Mouse (Mus musculus) gonadal fat pad, adult 2 months (tissue): Measurements from ENCODE around the gene Snph. TPM values are rescaled to one million over a fixed set of nuclear protein-coding genes. Genes with fewer than 3 reads are reported as not detected.

Experiments used
- DNase-seq: peaks from one replicate; pipeline ENCODE4 v3.0.0-alpha.2; 2012; ENCODE audit warnings: low read depth
- polyA plus RNA-seq: library from polyadenylated mRNA; depleted of rRNA; stranded (reverse); fragments of >200 nt; gene quantifications from 2 replicates; pipeline ENCODE4 v1.2.3, GENCODE M21; 2012

The Snph gene
- polyA plus RNA-seq, 1 experiment, result 1.3 TPM

- no peak for DNase-seq
Measured at GRCm38 (mm10) chr2:151602106-151602505, 30.3 kb downstream of the Snph start.

GRCm38 (mm10) chr2:151598068-151598467, 34.3 kb downstream of the Snph start:
- no peak for DNase-seq

- no peak for DNase-seq
Measured at GRCm38 (mm10) chr2:151587306-151587705, 45.1 kb downstream of the Snph start.

GRCm38 (mm10) chr2:151586807-151587206, 45.6 kb downstream of the Snph start:
- no peak for DNase-seq

GRCm38 (mm10) chr2:151585934-151586333, 46.5 kb downstream of the Snph start:
- no peak for DNase-seq

- DNase-seq, result no peak
Measured at GRCm38 (mm10) chr2:151580945-151581344, 51.4 kb downstream of the Snph start.

GRCm38 (mm10) chr2:151579183-151579582, 53.2 kb downstream of the Snph start:
- DNase-seq, result no peak

- no peak for DNase-seq
Measured at GRCm38 (mm10) chr2:151575699-151576389, 56.5 kb downstream of the Snph start.

- no peak for DNase-seq
Measured at GRCm38 (mm10) chr2:151575119-151575698, 57.2 kb downstream of the Snph start.

DNA sequence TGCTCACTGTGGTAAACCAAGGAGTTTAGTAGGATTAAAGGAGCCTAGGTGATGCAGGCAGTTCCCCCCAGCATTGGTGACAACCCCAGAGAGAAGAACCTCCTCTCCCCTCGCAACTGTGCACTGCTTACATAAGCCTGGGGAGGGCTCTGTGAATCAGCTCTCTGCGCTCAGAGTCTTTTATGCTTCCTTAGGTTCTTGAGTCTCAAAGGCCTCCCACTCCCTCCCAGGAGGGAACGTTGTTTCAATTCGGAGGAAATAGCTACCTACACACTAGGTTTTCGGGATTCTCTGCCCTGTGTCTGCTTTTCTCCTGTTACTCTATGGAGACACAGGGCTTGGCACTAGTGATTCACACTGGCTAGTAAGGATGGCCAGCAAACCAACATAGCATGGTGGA, 57.8 kb downstream of the Snph start:
- no peak for DNase-seq

DNA sequence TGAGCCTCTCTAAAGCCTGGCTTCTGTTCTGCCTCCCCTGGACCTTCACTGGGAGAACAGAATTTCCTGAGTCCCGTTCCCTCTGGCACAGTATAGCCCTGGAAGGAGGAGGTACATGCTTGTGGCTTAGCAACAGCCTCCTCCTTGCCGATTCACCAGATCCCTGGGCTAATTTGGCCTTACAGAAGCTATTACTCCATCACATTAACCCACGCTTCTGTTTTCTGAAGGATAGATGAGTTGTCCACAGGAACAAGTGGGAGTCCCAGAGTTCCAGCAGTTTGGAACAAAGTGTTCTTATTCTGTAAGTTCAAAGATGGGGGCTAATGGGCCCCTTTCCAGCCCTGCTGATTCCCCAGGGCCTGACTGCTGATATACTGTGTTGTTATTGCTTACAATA, 58.7 kb downstream of the Snph start:
- no peak for DNase-seq

GRCm38 (mm10) chr2:151571873-151572700, 60.3 kb downstream of the Snph start, which contains the start of gene Sdcbp2:
Sdcbp2 (plus strand) TSS chr2:151572622.
- no peak for DNase-seq

- no peak for DNase-seq
Measured at GRCm38 (mm10) chr2:151569452-151569851, 62.9 kb downstream of the Snph start.

GRCm38 (mm10) chr2:151566856-151567255, 65.5 kb downstream of the Snph start:
- no peak for DNase-seq

DNA sequence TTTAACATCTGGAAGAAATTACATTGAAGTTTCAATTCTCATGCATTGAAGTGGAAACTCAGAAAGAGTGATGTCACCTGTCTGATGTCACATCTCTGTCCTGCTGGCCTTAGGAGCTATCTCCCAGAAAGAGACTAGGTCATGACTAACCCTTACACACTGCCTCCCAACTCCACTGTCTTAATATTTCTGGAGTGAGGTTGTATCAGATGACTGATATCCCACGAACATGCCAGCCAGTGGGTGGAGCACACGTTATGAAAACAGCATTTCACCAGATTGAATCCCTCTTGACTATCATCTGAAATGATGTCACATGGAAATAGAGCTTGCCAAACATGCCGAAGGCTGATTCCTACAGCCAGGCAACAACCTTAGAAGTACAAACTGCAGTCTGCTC, 67.4 kb downstream of the Snph start:
- no peak for DNase-seq

DNA sequence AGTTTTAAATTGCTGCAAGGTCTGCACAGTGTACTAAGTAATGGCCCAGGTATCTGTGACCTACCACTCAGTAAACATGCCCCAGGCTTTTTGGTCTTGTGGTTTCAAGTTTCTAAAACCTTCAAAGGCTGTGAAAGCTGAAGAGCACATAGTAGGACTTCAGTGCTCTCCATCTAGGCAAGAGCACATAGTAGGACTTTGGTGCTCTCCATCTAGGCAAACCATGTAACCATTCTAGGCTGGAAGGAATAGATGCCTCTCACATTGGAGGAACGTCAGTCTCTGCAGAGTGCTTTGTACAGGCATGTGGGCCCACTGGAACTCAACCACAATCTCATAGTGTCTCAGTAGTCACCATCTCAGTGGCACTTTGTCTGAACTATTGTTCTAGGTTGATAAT, 68.4 kb downstream of the Snph start:
- DNase-seq, result no peak

DNA sequence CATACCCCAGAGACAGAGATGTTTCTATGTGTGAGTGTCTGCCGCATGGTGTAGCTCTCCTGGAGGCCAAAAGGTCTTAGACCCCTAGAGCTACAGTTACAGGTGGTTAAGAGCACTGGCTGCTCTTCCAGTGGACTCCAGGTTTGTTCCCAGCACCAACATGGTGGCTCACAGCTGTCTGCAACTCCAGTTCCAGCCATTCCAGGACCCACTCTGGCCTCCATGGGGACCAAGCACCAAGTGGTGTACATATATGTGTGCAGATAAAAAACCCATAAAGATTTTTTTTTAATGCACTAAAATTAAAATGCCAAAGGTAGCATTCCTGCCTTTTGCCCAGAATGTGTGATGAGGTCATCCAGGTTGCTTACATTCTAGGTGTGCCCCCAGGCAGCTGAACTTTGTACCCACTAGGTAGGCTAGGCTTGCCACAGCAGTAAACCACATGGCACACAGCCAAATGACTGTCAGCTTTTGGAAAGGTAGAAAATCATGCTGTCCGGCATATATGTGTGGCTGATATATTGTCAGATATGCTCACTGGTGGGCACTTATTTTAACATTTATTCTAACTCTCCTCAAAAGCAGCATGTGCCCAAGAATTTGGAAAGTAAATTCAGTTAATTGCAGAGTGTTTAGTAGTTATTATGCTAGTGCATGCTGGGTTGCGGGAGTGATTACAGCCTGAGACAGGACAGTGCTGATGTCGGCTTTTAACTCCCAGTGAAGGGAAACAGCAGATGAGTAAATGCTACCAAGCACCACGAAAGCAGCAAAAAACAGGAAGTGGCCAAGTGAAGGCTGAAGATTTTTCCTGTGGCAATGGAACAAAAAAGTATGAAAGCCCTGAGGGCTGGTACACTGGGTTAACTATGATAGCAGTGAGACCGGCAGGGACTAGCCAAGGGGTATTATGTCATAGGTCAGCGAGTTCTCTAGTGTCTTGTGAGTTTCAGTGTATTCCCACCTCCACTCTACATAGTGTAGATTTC, 69.2 kb downstream of the Snph start:
- no peak for DNase-seq

GRCm38 (mm10) chr2:151549615-151550121, 82.7 kb downstream of the Snph start:
- no peak for DNase-seq

DNA sequence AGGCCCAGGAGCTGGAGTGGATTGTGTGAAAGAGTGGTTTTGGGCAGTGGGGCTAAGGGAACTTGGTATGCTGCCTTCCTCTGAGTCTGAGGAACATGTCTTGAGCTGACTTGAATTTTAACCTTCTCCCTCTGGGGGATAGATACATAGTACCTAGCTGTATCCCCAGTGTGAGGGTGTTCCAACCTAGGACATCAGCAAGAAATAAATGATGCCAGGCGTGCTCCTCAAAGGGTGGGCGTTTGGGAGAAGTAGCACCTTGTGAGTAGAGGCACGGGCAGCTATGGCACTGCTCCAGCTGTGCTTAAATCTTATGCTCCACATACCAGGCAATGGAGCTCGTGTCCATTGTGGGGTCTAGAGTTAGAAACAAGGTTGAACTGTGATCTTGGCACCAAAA, 85.8 kb downstream of the Snph start:
- DNase-seq, result no peak

DNA sequence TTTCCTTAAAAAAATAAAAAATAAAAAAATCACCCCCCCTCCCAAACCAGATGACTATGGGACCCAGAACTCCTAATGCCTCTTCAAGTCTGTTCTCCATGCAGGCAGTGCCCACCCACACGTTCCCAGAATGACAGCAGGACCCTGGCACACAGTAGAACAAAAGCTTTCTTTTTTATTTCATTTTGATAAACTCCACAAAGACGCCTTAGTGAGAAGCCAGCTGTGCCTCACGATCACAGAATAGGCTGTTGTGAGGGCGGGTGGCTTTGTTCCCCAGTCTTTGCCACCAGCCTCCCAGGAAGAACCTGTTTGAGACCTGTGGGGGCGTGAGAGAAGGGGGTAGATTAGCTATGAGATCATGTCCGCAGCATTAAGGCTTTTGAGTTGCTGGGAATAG, 87.7 kb downstream of the Snph start:
- no peak for DNase-seq
